Mouse (Mus musculus) kidney, embryonic 15.5 days (tissue): ENCODE results near the gene Ptpn4. TPM values are rescaled to one million over a fixed set of nuclear protein-coding genes. Genes with fewer than 3 reads are reported as not detected.

Experiments used
- ATAC-seq: fragments of 200-750 bp; cut with Nextera tagmentation; replicated peaks from 2 replicates; pipeline ENCODE4 v1.8.0; 2017; ENCODE audit warnings: moderate TSS enrichment; ENCODE audit not compliant: low FRiP score
- H3K27ac ChIP-seq: fragments of 300-500 bp; sonication (generic); 2 replicates; pipeline ENCODE4 v1.5.1; 2015; ENCODE audit warnings: mild to moderate bottlenecking, inconsistent platforms
- H3K27me3 ChIP-seq: fragments of 300-500 bp; sonication (generic); 2 replicates; pipeline ENCODE4 v1.6.1; 2015; ENCODE audit warnings: inconsistent platforms
- H3K36me3 ChIP-seq: fragments of 300-500 bp; sonication (generic); 2 replicates; pipeline ENCODE4 v1.6.1; 2015; ENCODE audit warnings: inconsistent platforms
- H3K4me1 ChIP-seq: fragments of 300-500 bp; sonication (generic); 2 replicates; pipeline ENCODE4 v1.6.1; 2015; ENCODE audit warnings: inconsistent platforms
- H3K4me2 ChIP-seq: fragments of 300-500 bp; sonication (generic); 2 replicates; pipeline ENCODE4 v1.6.1; 2015; ENCODE audit warnings: moderate library complexity, mild to moderate bottlenecking, inconsistent platforms
- H3K4me3 ChIP-seq: fragments of 300-500 bp; sonication (generic); replicated peaks from 2 replicates; pipeline ENCODE4 v1.5.1; 2015; ENCODE audit warnings: mild to moderate bottlenecking, inconsistent platforms
- H3K9ac ChIP-seq: fragments of 300-500 bp; sonication (generic); 2 replicates; pipeline ENCODE4 v1.6.1; 2015; ENCODE audit warnings: mild to moderate bottlenecking, inconsistent platforms
- H3K9me3 ChIP-seq: fragments of 300-500 bp; sonication (generic); replicated peaks from 2 replicates; pipeline ENCODE4 v1.6.1; 2016; ENCODE audit warnings: inconsistent platforms
- WGBS: fragments of 180-500 bp; shearing (Covaris S2); methylation state at CpG from one replicate; pipeline ENCODE4 v1.1.7; 2015; ENCODE audit warnings: mixed read lengths; 5-methylcytosine and 5-hydroxymethylcytosine counted together
- polyA plus RNA-seq: library from polyadenylated mRNA; unstranded; fragments of >200 nt; fragmentation: Nextera tagmentation; extraction: Ambion mirVana; gene quantifications from 2 replicates; pipeline ENCODE4 v1.2.1, GENCODE M21; 2015

Gene Ptpn4
- polyA plus RNA-seq, 1 experiment from 2014 or later, result 6.7 TPM

DNA sequence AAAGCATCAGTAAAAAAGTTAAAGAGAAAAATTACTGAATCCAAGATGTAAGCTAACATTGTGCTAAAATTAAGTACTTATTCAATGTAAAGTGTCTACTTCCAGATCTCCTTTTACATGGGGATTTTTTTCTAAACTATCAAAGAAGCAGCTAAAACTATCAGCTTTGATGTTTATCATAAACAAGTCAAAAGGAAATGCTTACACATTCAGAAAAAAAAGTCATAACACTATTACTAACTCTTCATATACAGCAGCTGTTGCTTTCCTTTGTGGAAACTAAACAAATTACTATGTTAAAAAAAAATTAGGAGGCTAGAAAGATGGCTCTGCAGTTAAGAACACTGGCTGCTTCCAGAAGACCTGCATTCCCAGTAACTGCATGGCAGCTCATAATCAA lies 42.2 kb downstream of the Ptpn4 start:
- ATAC-seq, result no peak
- Histone ChIP-seq H3K9ac (no peak overlapping the region), H3K4me1 (no peaks in the 10 kb centered on the region), H3K36me3 (no peaks in the 10 kb centered on the region), H3K27me3 (no peaks in the 10 kb centered on the region), H3K27ac (no peak overlapping the region), H3K9me3 (no peaks in the 10 kb centered on the region), H3K4me2 (no peak overlapping the region), H3K4me3 (no peak overlapping the region)

- Histone ChIP-seq H3K4me1 (no peaks in the 10 kb centered on the region), H3K9me3 (no peaks in the 10 kb centered on the region), H3K4me2 (no peak overlapping the region), H3K27ac (no peak overlapping the region), H3K36me3 (no peaks in the 10 kb centered on the region), H3K4me3 (no peak overlapping the region), H3K27me3 (no peaks in the 10 kb centered on the region), H3K9ac (no peak overlapping the region)
- 92% methylated on average over 1 of the region's 1 CpGs for WGBS
- no peak for ATAC-seq
Measured at GRCm38 (mm10) chr1:119794342-119794741, 43.1 kb downstream of the Ptpn4 start.

- no peaks in the 10 kb centered on the region for H3K9me3 ChIP-seq
- no peak overlapping the region for H3K9ac ChIP-seq
- no peak overlapping the region for H3K27ac ChIP-seq
- H3K4me3 ChIP-seq, result no peak overlapping the region
- H3K36me3 ChIP-seq, result no peaks in the 10 kb centered on the region
- WGBS, result 54% methylated on average over 1 of the region's 1 CpGs
- H3K27me3 ChIP-seq, result no peaks in the 10 kb centered on the region
- no peak for ATAC-seq
- no peaks in the 10 kb centered on the region for H3K4me1 ChIP-seq
- H3K4me2 ChIP-seq, result no peak overlapping the region
Measured at GRCm38 (mm10) chr1:119790616-119791015, 46.8 kb downstream of the Ptpn4 start.

DNA sequence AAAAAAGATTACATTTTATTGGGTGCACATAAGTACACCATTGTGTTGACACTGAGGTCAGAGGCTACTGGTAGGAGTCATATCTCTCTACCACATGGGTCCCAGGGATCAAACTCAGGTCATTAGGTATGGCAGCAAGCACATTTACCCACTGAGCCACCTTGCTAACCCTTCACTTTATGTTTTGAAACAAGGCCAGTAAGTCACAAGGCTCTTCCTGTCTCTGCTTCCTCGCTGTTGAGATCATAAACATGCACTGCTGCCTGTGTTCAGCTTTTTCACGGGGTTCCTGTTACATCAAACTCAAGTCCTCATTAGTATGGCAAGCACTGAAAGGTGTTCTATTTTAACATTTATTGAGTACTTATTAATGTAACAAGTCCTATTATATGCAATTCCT lies 61.5 kb downstream of the Ptpn4 start:
- Histone ChIP-seq H3K36me3 (no peaks in the 10 kb centered on the region), H3K9ac (no peak overlapping the region), H3K27ac (no peak overlapping the region), H3K9me3 (no peaks in the 10 kb centered on the region), H3K4me2 (no peak overlapping the region), H3K27me3 (no peaks in the 10 kb centered on the region), H3K4me1 (no peaks in the 10 kb centered on the region), H3K4me3 (no peak overlapping the region)
- WGBS, result 65% methylated on average over 2 of the region's 2 CpGs
- no peak for ATAC-seq

DNA sequence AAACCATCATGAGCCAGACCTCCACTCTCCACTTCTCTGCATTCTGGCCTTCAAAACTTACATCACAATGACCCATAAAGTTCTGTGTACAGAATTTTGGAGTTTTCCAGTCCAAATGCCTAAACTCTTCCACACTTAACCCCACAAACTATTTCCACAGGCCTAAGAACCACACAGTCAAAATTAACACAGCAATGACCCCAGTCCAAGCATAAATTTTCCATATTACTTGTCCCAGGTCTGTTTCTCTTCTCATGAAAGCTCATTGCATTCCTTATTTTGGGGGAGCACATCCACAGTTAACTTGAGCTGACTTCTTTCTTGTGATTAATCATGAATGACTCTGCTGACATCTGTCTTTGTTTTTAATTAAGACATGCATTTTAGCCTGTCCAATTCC lies 101.7 kb downstream of the Ptpn4 start:
- Histone ChIP-seq H3K27ac (peak overlapping the region; percentile 45), H3K9me3 (peaks cover 11% of the 10 kb centered on the region), H3K9ac (no peak overlapping the region), H3K27me3 (no peaks in the 10 kb centered on the region), H3K4me3 (no peak overlapping the region), H3K36me3 (peaks cover 34% of the 10 kb centered on the region), H3K4me2 (no peak overlapping the region), H3K4me1 (no peaks in the 10 kb centered on the region)
- ATAC-seq, result peak; percentile 56; the same call in 1 of the 2 replicates

DNA sequence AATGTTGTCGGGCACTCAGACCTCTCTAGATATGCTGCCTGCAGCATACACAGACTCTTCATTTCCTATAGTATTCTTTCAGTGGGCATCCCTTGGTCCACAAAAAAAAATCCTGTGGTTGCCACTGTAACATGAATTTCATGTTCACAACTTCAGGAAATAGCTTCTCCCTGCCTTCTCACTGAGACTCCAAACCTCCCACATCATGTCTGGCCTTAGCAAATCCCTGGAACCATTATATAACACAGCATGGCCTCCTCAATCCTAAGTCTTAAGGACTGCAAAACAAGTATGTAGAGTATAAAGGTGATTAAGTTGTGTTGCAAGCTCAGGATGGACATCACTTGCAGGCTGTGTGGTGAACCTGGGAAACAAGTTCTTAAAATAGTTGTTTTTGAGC lies 102.6 kb downstream of the Ptpn4 start:
- peak overlapping the region; percentile 52; the same call in 1 of the 2 replicates for H3K27ac ChIP-seq
- WGBS, result 88% methylated on average over 1 of the region's 1 CpGs

GRCm38 (mm10) chr1:119731166-119731565 lies 106.2 kb downstream of the Ptpn4 start:
- Histone ChIP-seq H3K9me3 (no peaks in the 10 kb centered on the region), H3K9ac (no peak overlapping the region), H3K4me1 (no peaks in the 10 kb centered on the region), H3K36me3 (peaks cover 9% of the 10 kb centered on the region; the same call in 1 of the 2 replicates), H3K4me3 (no peak overlapping the region), H3K27me3 (no peaks in the 10 kb centered on the region), H3K27ac (no peak overlapping the region), H3K4me2 (no peak overlapping the region)
- ATAC-seq, result no peak
- 77% methylated on average over 2 of the region's 2 CpGs for WGBS

More for the DNA sequence above, 102.6 kb downstream of the Ptpn4 start:
- Histone ChIP-seq H3K4me2 (no peak overlapping the region), H3K9ac (no peak overlapping the region), H3K4me3 (no peak overlapping the region), H3K4me1 (no peaks in the 10 kb centered on the region), H3K27me3 (no peaks in the 10 kb centered on the region), H3K36me3 (peaks cover 25% of the 10 kb centered on the region), H3K9me3 (peaks cover 3% of the 10 kb centered on the region)
- no peak for ATAC-seq

GRCm38 (mm10) chr1:119713017-119713416 lies 124.4 kb downstream of the Ptpn4 start:
- Histone ChIP-seq H3K4me3 (no peak overlapping the region), H3K9me3 (no peaks in the 10 kb centered on the region), H3K4me2 (no peak overlapping the region), H3K4me1 (no peaks in the 10 kb centered on the region), H3K36me3 (0 out of 2 replicates have a peak, but pooled peaks cover 3% of the 10 kb centered on the region), H3K9ac (no peak overlapping the region), H3K27ac (no peak overlapping the region), H3K27me3 (no peaks in the 10 kb centered on the region)
- ATAC-seq, result no peak
- 50% methylated on average over 2 of the region's 2 CpGs for WGBS

- Histone ChIP-seq H3K27ac (no peak overlapping the region), H3K36me3 (peaks cover 22% of the 10 kb centered on the region), H3K27me3 (no peaks in the 10 kb centered on the region), H3K9ac (no peak overlapping the region), H3K4me3 (no peak overlapping the region), H3K9me3 (no peaks in the 10 kb centered on the region), H3K4me1 (no peaks in the 10 kb centered on the region), H3K4me2 (no peak overlapping the region)
- ATAC-seq, result no peak
- 94% methylated on average over 4 of the region's 4 CpGs for WGBS
Measured at GRCm38 (mm10) chr1:119706471-119707217, 130.8 kb downstream of the Ptpn4 start.

GRCm38 (mm10) chr1:119696860-119697259 lies 140.6 kb downstream of the Ptpn4 start:
- 98% methylated on average over 1 of the region's 1 CpGs for WGBS
- H3K9ac ChIP-seq, result no peak overlapping the region
- H3K27ac ChIP-seq, result no peak overlapping the region
- no peak for ATAC-seq
- peaks cover 42% of the 10 kb centered on the region for H3K36me3 ChIP-seq
- no peak overlapping the region for H3K4me2 ChIP-seq
- H3K9me3 ChIP-seq, result no peaks in the 10 kb centered on the region
- H3K4me3 ChIP-seq, result no peak overlapping the region
- no peaks in the 10 kb centered on the region for H3K27me3 ChIP-seq
- H3K4me1 ChIP-seq, result no peaks in the 10 kb centered on the region

DNA sequence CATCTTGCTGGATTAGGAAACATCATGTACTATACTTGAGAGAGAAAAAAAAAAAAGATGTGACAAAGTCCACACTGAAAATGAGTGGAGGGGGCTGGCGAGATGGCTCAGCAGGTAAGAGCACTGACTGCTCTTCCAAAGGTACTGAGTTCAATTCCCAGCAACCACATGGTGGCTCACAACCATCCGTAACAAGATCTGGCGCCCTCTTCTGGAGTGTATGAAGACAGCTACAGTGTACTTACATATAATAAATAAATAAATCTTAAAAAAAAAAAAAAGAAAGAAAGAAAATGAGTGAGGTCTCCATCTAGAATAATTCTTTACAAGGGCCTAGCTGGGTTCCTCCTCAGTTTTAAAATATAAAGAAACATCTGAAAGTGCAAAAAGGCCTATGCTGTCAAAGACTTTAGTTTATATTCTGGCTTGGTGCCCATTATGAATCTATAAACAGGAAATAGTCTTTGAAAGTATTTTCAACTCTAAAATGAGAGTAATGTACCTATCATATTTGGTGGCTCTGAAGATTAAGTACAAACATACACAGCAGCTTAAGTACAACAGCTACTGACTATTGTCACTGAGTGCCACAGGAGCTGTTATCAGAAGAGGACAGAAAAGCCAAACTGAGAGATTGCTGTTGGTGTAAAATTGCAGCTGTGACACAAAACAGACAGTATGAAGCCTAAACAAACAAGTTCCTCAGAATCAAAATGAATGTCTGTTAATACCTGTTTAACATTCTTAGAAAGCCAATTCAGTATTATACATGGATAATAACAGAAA lies 151.4 kb downstream of the Ptpn4 start:
- H3K4me2 ChIP-seq, result no peak overlapping the region
- H3K4me1 ChIP-seq, result no peaks in the 10 kb centered on the region
- H3K9me3 ChIP-seq, result no peaks in the 10 kb centered on the region
- no peak for ATAC-seq
- no peak overlapping the region for H3K4me3 ChIP-seq
- peaks cover 30% of the 10 kb centered on the region for H3K36me3 ChIP-seq
- 90% methylated on average over 3 of the region's 3 CpGs for WGBS
- H3K27ac ChIP-seq, result no peak overlapping the region
- no peaks in the 10 kb centered on the region for H3K27me3 ChIP-seq
- H3K9ac ChIP-seq, result no peak overlapping the region

GRCm38 (mm10) chr1:119681663-119682213 lies 155.7 kb downstream of the Ptpn4 start:
- 74% methylated on average over 2 of the region's 2 CpGs for WGBS
- no peak overlapping the region for H3K4me2 ChIP-seq
- no peak overlapping the region for H3K9ac ChIP-seq
- H3K27ac ChIP-seq, result no peak overlapping the region
- H3K36me3 ChIP-seq, result peaks cover 41% of the 10 kb centered on the region
- no peak for ATAC-seq
- no peaks in the 10 kb centered on the region for H3K27me3 ChIP-seq
- no peaks in the 10 kb centered on the region for H3K4me1 ChIP-seq
- no peak overlapping the region for H3K4me3 ChIP-seq
- no peaks in the 10 kb centered on the region for H3K9me3 ChIP-seq
